Mouse (Mus musculus) brown adipose tissue, adult 24 weeks (tissue): Measurements from ENCODE around the gene Lyzl4. TPM values are rescaled to one million over a fixed set of nuclear protein-coding genes. Genes with fewer than 3 reads are reported as not detected.

Experiments used
- H3K27ac ChIP-seq: fragments of 200-500 bp; replicated peaks from 2 replicates; pipeline ENCODE4 v1.5.1; 2012; ENCODE audit warnings: low read depth, mild to moderate bottlenecking, low read length
- H3K4me1 ChIP-seq: fragments of 200-500 bp; 2 replicates; pipeline ENCODE4 v1.6.1; 2012; ENCODE audit warnings: low read length, mixed read lengths; ENCODE audit not compliant: control insufficient read depth, insufficient read depth, insufficient read length
- H3K4me3 ChIP-seq: fragments of 200-500 bp; 2 replicates; pipeline ENCODE4 v1.5.1; 2012; ENCODE audit warnings: low read depth, mild to moderate bottlenecking, low read length, moderate library complexity; ENCODE audit not compliant: insufficient read depth
- polyA plus RNA-seq: library from polyadenylated mRNA; stranded (reverse); fragments of >200 nt; gene quantifications from 2 replicates; pipeline ENCODE4 v1.2.4, GENCODE M21; 2012; ENCODE audit not compliant: missing spikeins, insufficient read depth, insufficient read length

Gene Lyzl4
- polyA plus RNA-seq, 1 experiment, result not detected

DNA sequence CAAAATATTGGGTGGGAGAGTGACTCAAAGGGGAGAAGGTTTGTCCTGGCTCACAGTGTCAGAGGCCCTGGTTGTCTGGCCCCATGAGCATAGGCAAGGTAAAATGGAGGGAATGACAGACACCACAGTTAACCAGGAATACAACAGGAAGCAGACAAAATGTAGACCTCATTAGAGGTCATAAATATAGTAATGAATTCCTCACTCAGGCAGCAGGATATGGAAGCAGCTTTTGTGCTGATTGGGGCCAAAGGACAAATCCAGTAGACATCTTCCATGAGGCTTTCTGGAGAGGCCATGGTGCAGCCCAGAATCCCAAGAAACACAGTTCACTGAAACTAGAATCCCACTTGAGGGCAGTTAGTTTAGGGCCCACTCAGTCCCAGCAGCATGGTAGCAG, 92.5 kb downstream of the Lyzl4 start:
- H3K4me1 ChIP-seq, result no peaks in the 10 kb centered on the region
- no peak overlapping the region for H3K4me3 ChIP-seq
- no peak overlapping the region for H3K27ac ChIP-seq

DNA sequence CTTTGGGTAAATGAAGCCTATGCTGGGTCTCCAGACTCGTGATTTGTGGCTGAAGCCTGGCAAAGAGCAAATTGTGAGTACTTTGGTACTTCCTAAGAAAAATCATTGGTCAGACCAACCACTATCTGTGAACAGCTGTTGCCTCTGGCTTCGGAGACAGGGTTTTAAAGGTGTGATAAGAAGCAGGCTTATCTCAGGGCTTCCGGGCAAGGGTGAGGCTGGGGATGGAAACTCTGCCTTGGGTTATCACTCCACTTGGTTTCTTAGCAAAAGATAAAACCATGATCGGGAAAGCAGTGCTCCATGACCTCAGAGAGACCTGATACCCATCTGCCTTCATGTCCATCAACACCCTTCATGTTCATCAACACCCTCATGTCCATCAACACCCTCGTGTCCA, 92.9 kb downstream of the Lyzl4 start:
- Histone ChIP-seq H3K4me3 (no peak overlapping the region), H3K4me1 (no peaks in the 10 kb centered on the region), H3K27ac (no peak overlapping the region)

DNA sequence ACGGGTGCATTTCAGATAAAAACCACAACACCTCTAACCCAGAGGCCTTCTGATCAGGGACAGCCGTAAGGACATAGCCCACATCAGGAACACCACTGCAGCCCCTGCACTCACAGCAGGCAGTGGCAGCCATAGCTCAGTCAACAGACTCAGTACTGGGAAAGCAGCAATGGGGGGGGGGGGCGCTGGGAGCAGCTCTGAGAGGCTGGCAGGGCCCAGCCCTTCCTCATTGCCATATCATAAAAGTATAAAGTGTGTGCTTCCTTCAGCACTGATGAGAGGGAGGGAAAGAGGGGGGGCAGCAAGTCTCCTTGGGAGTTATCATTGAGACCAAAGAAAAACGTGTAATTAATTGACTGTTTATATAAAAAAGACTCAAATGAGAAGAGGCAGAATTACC, 94.5 kb downstream of the Lyzl4 start:
- no peak overlapping the region for H3K4me3 ChIP-seq

DNA sequence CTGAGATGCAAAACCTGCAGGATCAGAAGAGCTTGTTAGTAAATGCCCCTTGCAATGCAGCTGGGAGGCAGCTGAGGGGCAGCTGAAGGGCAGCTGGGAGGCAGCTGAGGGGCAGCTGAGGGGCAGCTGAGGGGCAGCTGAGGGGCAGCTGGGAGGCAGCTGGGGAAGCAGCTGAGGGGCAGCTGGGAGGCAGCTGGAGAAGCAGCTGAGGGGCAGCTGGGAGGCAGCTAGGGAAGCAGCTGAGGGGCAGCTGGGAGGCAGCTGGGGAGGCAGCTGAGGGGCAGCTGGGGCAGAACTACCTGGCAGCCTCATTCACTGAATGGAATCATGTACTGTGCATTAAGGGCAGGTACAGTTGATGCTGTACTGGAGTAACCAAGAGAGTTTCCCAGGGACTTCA, 100.4 kb downstream of the Lyzl4 start:
- no peak overlapping the region for H3K4me3 ChIP-seq
- H3K27ac ChIP-seq, result no peak overlapping the region
- H3K4me1 ChIP-seq, result no peaks in the 10 kb centered on the region

More for the DNA sequence above, 94.5 kb downstream of the Lyzl4 start:
- Histone ChIP-seq H3K4me1 (no peaks in the 10 kb centered on the region), H3K27ac (no peak overlapping the region)

DNA sequence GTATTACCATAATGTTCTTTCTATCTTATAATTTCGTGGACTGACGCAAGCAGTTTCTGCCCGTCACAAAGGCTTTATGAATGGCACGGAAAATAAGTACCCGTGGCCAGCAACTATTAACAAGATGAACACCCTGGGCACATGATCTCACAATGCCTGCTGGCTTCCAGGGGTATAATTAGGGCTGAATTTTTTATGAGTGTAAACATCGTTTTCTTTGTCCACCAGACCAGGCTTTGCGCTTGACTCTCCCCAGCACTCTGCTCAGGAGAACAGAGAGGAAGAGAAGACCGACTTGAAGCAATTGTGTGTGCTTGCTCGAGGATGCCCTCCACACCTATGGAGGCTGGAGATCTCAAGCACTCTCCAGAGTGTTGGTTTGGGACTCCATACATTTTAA, 109.3 kb downstream of the Lyzl4 start:
- no peak overlapping the region for H3K4me3 ChIP-seq
- no peak overlapping the region for H3K27ac ChIP-seq

DNA sequence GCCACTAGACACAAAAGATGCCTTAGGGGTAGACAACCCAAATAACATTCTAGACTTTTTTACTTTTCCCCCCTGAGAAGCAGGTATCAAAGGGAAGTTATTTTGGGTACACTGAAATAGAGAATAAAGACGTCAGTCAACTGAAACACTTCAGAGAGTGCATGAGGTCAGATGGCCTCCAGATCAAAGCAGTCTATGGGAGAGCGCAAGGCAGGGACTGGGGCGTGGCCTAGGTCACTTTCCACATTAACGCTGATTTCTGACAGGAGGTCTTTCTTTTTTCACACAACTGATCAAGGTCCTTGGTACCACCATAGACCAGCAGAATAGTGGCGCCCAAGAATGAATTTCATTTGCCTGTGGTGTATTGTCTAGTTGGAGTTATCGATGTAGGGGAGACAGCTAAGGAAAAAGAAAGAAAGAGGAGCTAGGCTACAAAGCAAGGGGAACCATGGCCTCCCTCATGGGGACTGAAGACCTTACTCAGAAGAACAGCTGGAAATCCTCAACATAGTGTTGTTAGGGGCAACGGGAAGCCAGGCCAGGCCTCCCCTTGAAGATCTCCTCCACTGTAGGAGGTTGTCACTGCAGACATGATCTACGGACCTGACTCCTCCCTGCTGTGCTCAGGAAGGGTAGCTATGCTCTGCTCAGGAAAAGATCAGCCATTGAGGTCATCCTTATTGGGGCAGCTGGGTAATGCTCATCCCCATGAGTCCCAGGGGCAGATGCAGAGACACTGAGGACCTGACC, 113.1 kb downstream of the Lyzl4 start:
- Histone ChIP-seq H3K4me1 (no peaks in the 10 kb centered on the region), H3K4me3 (no peak overlapping the region), H3K27ac (no peak overlapping the region)

More for the DNA sequence above, 109.3 kb downstream of the Lyzl4 start:
- H3K4me1 ChIP-seq, result no peaks in the 10 kb centered on the region

Other genes starting within 250 kb of the Lyzl4 start
- gene Cck, start 146.4 kb downstream of the Lyzl4 start, polyA plus RNA-seq, result not detected in 2 replicates
- not detected in 2 replicates for gene Vipr1, start 620 bp upstream of the Lyzl4 start, polyA plus RNA-seq
- 2.1 and 2.8 TPM in 2 replicates for gene Sec22c, start 63.4 kb upstream of the Lyzl4 start, polyA plus RNA-seq
- 149 and 182 TPM in 2 replicates for gene Ss18l2, start 68.2 kb upstream of the Lyzl4 start, polyA plus RNA-seq
- 20.7 and 21.6 TPM in 2 replicates for gene Nktr, start 77.1 kb upstream of the Lyzl4 start, polyA plus RNA-seq
- 8.7 and 10.4 TPM in 2 replicates for gene Zfp651, start 117.2 kb upstream of the Lyzl4 start, polyA plus RNA-seq
- gene Klhl40, start 135.5 kb upstream of the Lyzl4 start, polyA plus RNA-seq, result 1.4 and 2.2 TPM in 2 replicates
- gene Hhatl, start 150.4 kb upstream of the Lyzl4 start, polyA plus RNA-seq, result 1.7 and 2.4 TPM in 2 replicates
- not detected in 2 replicates for gene Ccdc13, start 197.4 kb upstream of the Lyzl4 start, polyA plus RNA-seq
- 439 and 453 TPM in 2 replicates for gene Higd1a, start 216.3 kb upstream of the Lyzl4 start, polyA plus RNA-seq